Mouse (Mus musculus): ENCODE results near the gene Fam187a.

DNA sequence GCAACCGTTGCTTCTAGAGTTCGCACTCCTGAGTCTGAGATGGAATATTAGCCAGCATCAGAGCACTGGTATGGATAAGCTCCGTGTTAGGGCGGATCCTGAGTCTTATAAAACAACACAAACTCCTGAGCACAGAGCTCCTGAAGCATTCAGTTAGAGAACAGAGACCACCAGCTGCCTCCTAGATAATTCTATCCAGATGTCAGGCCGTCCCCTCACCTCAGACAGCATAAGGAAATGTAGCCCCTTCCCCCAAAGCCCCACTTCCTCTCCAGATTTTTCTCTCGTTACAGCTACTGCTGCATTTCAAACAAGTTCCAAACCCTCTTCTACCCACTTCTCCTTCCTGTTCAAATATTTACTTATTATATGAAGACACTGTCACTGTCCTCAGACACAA, 29.0 kb upstream of the Fam187a start:
- TF ChIP-seq CTCF (IDR thresholded peaks at IDR 0.05; ENCODE audit: low read depth), result no peak
- no peak for TF ChIP-seq EP300 (IDR thresholded peaks at IDR 0.05; ENCODE audit: low read depth)

Measured in liver, postnatal 0 days (tissue).